Mouse (Mus musculus) hindbrain, embryonic 14.5 days (tissue): ENCODE results near the gene Gm10964. TPM values are rescaled to one million over a fixed set of nuclear protein-coding genes. Genes with fewer than 3 reads are reported as not detected.

Experiments
- ATAC-seq: fragments of 200-750 bp; cut with Nextera tagmentation; 2 replicates; pipeline ENCODE4 v1.8.0; 2017; ENCODE audit warnings: moderate number of reproducible peaks, mild to moderate bottlenecking, moderate TSS enrichment, moderate library complexity; ENCODE audit not compliant: low FRiP score
- DNase-seq: peaks from one replicate; pipeline ENCODE4 v3.0.0-alpha.2; 2015; ENCODE audit warnings: low spot score
- H3K27ac ChIP-seq: fragments of 300-500 bp; sonication (generic); 2 replicates; pipeline ENCODE4 v1.5.1; 2014; ENCODE audit warnings: mild to moderate bottlenecking, moderate library complexity
- H3K27me3 ChIP-seq: fragments of 300-500 bp; sonication (generic); 2 replicates; pipeline ENCODE4 v1.6.1; 2014; ENCODE audit warnings: mild to moderate bottlenecking, low read length, mixed read lengths; ENCODE audit not compliant: control insufficient read depth, insufficient read depth
- H3K36me3 ChIP-seq: fragments of 300-500 bp; sonication (generic); replicated peaks from 2 replicates; pipeline ENCODE4 v1.6.1; 2014; ENCODE audit not compliant: control insufficient read depth, insufficient read depth
- H3K4me1 ChIP-seq: fragments of 300-500 bp; sonication (generic); replicated peaks from 2 replicates; pipeline ENCODE4 v1.6.1; 2014; ENCODE audit warnings: antibody characterized with exemption, low read length, mixed read lengths; ENCODE audit not compliant: control insufficient read depth, insufficient read depth
- H3K4me2 ChIP-seq: fragments of 300-500 bp; sonication (generic); replicated peaks from 2 replicates; pipeline ENCODE4 v1.6.1; 2014; ENCODE audit warnings: mild to moderate bottlenecking, moderate library complexity
- H3K4me3 ChIP-seq: fragments of 300-500 bp; sonication (generic); replicated peaks from 2 replicates; pipeline ENCODE4 v1.5.1; 2014; ENCODE audit warnings: mild to moderate bottlenecking, low read length
- H3K9ac ChIP-seq: fragments of 300-500 bp; sonication (generic); 2 replicates; pipeline ENCODE4 v1.6.1; 2014
- H3K9me3 ChIP-seq: fragments of 300-500 bp; sonication (generic); 2 replicates; pipeline ENCODE4 v1.6.1; 2016; ENCODE audit warnings: low read length; ENCODE audit not compliant: control insufficient read depth
- WGBS: fragments of 180-500 bp; shearing (Covaris S2); extraction: QIAGEN DNeasy Blood & Tissue Kit; methylation state at CpG from one replicate; pipeline ENCODE4 v1.1.7; 2014; 5-methylcytosine and 5-hydroxymethylcytosine counted together
- polyA plus RNA-seq: library from polyadenylated mRNA; unstranded; fragments of >200 nt; fragmentation: Nextera tagmentation; extraction: Ambion mirVana; gene quantifications from 2 replicates; pipeline ENCODE4 v1.2.1, GENCODE M21; 2014

The Gm10964 gene
- polyA plus RNA-seq, 1 experiment from 2014 or later, result not detected

DNA sequence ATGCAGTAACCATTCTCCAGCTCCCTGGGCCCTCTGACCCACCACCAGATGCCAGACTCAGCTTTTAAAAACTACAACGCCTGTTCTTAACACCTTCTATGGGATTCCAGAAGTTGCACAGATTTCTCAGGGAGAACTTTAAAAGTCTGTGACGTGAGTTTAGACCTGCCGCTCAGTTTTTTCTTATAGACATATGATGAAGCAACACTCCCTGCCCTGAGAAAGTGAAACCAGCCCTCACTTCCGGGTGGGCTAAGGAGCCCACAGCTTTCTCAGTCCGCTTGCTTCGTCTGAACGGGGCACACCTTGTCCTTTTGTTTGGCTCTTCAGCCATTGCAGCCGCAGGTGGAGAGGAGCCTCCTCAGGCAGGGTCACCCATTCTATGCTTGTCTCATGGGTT, 24.2 kb upstream of the Gm10964 start:
- H3K4me2 ChIP-seq, result no peak overlapping the region
- 87% methylated on average over 8 of the region's 8 CpGs for WGBS
- H3K4me1 ChIP-seq, result peaks cover 21% of the 10 kb centered on the region
- H3K9me3 ChIP-seq, result no peaks in the 10 kb centered on the region
- ATAC-seq (no peak), DNase-seq (no peak)
- H3K27ac ChIP-seq, result no peak overlapping the region
- H3K4me3 ChIP-seq, result no peak overlapping the region
- H3K9ac ChIP-seq, result no peak overlapping the region
- H3K36me3 ChIP-seq, result no peaks in the 10 kb centered on the region
- H3K27me3 ChIP-seq, result no peaks in the 10 kb centered on the region

DNA sequence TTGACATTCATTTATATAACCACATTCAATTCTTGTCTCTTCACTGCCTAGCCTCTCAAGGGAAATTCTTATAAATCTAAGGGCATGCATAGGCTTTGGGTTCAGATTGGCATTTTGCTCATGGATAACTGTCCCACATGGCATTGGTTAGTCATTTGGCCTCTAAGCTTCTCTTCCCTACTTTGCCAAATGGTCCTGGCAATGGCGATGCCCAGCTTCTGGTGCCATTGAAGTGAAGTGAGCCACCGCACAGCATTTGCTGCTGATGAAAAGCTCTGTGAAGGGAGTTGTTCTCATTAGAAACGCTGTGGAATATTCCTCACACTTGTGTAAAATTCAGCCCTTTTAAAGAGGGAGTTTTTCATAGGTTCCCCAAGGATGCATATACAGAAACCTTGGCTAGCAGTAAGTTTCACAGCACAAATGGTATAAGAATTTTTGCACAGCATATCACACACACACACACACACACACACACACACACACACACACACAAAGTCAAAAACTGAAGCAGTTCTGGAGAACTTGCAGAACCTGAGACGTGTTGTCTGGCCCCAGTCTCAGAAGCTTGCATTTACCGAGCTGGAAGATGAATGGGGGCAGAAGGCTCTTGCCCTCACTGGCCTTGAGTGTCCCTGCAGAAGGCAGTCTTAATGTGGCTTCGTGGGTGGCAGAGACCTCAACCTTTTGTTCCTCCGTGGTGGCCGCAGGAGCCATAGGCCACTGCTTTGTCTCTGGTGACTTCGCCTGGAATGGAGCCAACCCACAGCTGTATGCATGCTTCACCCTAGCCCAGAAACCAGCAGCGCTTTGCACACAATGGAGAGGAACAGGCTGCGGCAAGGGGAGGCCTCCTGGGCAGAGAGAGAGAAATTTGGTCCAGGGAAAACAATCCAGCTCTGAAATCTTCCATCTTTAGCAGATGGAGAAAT, 23.1 kb upstream of the Gm10964 start:
- peak; percentile 38 for DNase-seq
- H3K36me3 ChIP-seq, result no peaks in the 10 kb centered on the region
- H3K9ac ChIP-seq, result no peak overlapping the region
- peaks cover 21% of the 10 kb centered on the region for H3K4me1 ChIP-seq
- no peak overlapping the region for H3K4me3 ChIP-seq
- 0 out of 2 replicates have a peak, but pooled peaks have one; percentile 53 for ATAC-seq
- peak overlapping the region; percentile 14; the same call in 1 of the 2 replicates for H3K27ac ChIP-seq
- no peaks in the 10 kb centered on the region for H3K9me3 ChIP-seq
- H3K27me3 ChIP-seq, result no peaks in the 10 kb centered on the region
- WGBS, result 26% methylated on average over 11 of the region's 11 CpGs
- no peak overlapping the region for H3K4me2 ChIP-seq

DNA sequence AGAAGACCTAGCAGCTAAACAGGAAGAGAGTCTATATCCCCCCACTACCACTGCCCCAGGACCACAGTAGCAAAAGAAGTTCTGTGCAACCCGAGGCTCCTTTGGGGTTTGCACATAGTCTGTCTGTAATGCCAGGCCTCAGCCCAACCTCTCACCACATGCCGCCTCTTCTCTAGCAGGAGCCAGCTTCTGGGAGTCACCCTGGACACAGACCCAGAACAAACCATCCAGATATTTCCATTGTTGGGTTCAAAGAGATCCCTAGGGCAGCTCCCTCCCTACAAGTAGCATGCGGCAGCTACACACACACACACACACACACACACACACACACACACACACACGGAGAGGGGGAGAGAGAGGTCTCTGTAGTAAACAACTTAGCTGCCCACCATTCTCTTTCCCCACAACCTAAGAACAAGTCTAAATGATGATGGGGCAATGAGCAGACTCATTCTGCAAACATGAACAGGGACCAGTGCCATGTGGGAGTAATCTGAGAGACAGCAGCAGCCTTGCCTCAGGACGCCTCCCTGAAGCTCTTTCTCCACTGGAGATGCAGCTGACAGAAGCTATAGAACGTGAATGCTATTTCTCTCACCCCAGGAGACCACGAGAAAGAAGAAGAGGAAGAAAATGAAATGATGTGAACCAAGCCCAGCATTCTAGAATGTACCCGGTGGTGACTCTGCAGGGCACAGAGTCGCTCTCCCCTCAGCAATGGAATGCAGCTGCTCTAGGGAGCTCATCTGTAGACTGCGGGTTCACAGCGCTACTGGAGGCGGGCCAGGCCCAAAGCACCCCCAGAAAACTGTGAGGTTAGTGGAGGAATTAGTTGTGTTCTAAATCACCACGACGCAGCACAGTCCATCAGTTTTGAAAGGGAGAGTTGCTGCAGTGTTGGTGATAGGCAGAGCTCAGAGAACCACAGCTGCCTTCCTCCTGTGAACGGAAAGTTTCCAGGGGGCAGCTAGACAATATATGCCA, 22.1 kb upstream of the Gm10964 start:
- no peak overlapping the region for H3K4me3 ChIP-seq
- WGBS, result 28% methylated on average over 15 of the region's 15 CpGs
- no peak for DNase-seq
- no peak overlapping the region for H3K9ac ChIP-seq
- peaks cover 21% of the 10 kb centered on the region for H3K4me1 ChIP-seq
- H3K27me3 ChIP-seq, result no peaks in the 10 kb centered on the region
- no peaks in the 10 kb centered on the region for H3K36me3 ChIP-seq
- H3K4me2 ChIP-seq, result no peak overlapping the region
- H3K9me3 ChIP-seq, result no peaks in the 10 kb centered on the region
- H3K27ac ChIP-seq, result peak overlapping the region; percentile 14
- ATAC-seq, result peak; percentile 43; the same call in 1 of the 2 replicates

DNA sequence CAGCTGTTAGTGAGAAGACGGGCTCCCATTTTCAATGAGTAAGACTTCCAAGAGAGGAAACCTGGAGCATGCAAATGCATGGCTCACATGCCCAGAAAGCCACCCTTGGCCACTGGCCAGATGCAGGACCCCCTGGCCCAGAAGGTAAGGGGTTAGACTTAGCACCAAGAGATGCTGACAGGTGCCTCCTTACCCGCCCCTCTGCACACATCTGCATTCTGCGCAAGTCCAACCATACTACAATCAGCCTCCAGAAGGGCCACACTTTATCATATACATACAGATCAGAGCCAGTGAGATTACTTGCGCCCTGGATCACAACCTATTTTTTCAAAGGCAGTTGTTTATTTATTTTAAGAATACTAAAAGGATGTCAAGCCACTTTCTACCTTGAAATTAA, 20.4 kb upstream of the Gm10964 start:
- ATAC-seq (no peak), DNase-seq (no peak)
- Histone ChIP-seq H3K4me2 (no peak overlapping the region), H3K4me3 (no peak overlapping the region), H3K9me3 (no peaks in the 10 kb centered on the region), H3K9ac (no peak overlapping the region), H3K4me1 (peaks cover 21% of the 10 kb centered on the region), H3K27ac (no peak overlapping the region), H3K27me3 (no peaks in the 10 kb centered on the region), H3K36me3 (no peaks in the 10 kb centered on the region)
- 90% methylated on average over 4 of the region's 4 CpGs for WGBS

DNA sequence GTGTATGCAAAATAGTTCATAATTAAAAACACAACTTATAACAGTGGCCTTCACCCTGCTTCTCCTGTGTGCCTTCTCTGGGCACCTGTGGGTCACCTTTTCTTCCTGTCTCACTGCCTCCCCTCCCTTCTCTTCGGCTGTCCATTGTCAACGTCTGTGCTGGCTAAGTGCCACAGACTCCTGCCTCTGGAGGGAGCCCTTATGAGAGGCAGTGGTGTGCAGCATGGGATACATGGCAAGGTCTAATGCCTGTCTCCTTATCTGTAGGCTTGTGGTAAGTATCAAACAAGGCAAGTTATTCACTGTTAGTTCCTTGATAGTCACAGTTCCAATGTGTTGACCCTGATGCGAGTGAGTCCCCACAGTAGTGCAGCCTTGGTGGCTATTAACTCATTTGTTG, 15.0 kb upstream of the Gm10964 start:
- Histone ChIP-seq H3K9ac (no peak overlapping the region), H3K4me3 (no peak overlapping the region), H3K27ac (no peak overlapping the region), H3K4me1 (peaks cover 10% of the 10 kb centered on the region; the same call in 1 of the 2 replicates), H3K36me3 (no peaks in the 10 kb centered on the region), H3K9me3 (no peaks in the 10 kb centered on the region), H3K4me2 (no peak overlapping the region), H3K27me3 (no peaks in the 10 kb centered on the region)
- DNase-seq (no peak), ATAC-seq (no peak)
- 53% methylated on average over 3 of the region's 3 CpGs for WGBS

DNA sequence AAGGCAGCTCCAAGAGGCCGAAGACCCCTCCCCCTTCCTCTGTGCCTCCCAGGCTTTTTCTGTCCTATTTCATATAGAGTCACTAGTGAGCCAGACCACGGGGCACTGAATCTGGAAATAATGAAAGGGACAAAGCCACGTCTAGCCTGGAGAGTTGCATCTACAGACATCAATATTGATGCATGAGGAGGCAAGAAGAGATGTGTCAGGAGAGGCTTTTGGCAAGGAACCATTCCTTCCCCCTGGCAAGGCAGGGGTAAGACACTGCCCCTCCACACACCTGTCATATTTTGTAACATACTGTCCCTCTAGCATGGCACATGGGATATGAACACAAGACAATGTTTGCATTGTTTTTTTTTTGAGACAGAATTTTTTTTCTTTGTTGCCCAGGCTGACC, 12.5 kb upstream of the Gm10964 start:
- ATAC-seq (no peak), DNase-seq (no peak)
- no peak overlapping the region for H3K9ac ChIP-seq
- H3K27me3 ChIP-seq, result no peaks in the 10 kb centered on the region
- peaks cover 8% of the 10 kb centered on the region; the same call in 1 of the 2 replicates for H3K4me1 ChIP-seq
- H3K27ac ChIP-seq, result no peak overlapping the region
- H3K4me3 ChIP-seq, result no peak overlapping the region
- no peak overlapping the region for H3K4me2 ChIP-seq
- no peaks in the 10 kb centered on the region for H3K9me3 ChIP-seq
- H3K36me3 ChIP-seq, result no peaks in the 10 kb centered on the region
- 42% methylated on average over 3 of the region's 3 CpGs for WGBS

DNA sequence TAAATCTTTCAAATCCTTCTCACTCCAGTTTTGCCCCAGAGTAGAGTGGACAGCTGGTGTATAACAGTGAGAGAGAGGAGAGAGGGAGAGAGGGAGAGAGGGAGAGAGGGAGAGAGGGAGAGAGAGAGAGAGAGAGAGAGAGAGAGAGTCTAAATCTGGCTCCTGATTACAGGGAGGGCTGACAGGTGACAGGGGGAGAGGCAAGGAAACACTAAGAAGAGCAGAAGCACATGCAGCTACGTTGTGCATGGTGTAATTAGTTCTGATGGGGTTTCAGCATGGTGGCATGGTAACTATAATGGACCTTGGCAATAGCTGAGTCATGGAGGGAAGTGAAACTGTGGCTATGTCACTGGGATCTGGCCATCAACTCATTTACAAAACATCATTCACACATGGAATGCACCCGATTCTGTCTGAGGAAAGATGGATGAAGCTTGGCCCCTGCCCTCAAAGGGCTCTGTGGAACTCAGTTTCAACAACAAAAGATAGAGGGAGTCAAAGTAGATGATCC, 11.3 kb upstream of the Gm10964 start:
- Histone ChIP-seq H3K27ac (no peak overlapping the region), H3K9me3 (no peaks in the 10 kb centered on the region), H3K36me3 (no peaks in the 10 kb centered on the region), H3K4me3 (no peak overlapping the region), H3K9ac (no peak overlapping the region), H3K27me3 (no peaks in the 10 kb centered on the region), H3K4me2 (no peak overlapping the region), H3K4me1 (peaks cover 10% of the 10 kb centered on the region)
- DNase-seq (no peak), ATAC-seq (no peak)
- WGBS, result 47% methylated on average over 2 of the region's 2 CpGs

DNA sequence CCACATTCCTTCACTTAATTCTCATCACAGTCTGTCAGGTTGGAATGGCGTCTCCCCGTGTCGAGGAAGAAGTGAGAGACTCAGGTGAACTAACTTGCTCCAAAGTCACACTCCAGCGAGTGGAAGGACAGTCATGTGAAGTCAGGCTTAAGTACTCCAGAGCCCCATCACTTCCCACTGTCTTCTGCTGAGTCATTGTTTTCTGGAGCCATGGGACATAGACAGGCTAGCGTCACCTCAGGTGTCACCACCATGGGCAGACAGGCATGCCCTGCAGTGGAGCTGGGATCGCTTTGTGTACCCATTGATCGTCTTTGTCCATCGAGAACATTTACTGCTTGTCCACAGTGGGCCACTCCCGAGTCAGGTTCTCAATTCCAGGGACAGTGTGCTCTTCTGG, 9.3 kb upstream of the Gm10964 start:
- ATAC-seq, result no peak
- no peaks in the 10 kb centered on the region for H3K36me3 ChIP-seq
- H3K27me3 ChIP-seq, result no peaks in the 10 kb centered on the region
- no peak overlapping the region for H3K9ac ChIP-seq
- H3K4me1 ChIP-seq, result peaks cover 29% of the 10 kb centered on the region
- no peaks in the 10 kb centered on the region for H3K9me3 ChIP-seq
- no peak for DNase-seq
- 94% methylated on average over 9 of the region's 9 CpGs for WGBS
- no peak overlapping the region for H3K4me3 ChIP-seq
- H3K27ac ChIP-seq, result no peak overlapping the region
- no peak overlapping the region for H3K4me2 ChIP-seq

DNA sequence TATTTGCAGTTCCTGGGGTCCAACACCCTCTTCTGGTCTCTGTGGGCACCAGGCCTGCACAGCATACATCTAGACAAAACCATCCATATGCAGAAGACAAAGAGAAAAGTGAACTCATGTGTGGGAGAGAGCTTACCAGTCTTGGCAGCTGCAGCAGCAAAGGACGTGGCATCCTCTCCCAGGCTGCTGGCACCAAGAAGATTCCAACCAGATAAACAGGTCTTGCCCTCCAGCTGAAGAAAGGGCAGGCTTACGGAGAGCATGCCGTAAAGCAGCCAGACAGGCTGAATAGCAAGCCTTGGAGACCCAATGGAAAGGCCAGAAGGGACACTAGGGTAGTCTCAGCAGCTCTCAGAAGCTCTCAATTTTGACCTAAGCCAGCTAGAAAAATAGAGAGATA, 7.0 kb upstream of the Gm10964 start:
- ATAC-seq, result no peak
- H3K4me3 ChIP-seq, result no peak overlapping the region

More for the DNA sequence above, 7.0 kb upstream of the Gm10964 start:
- H3K4me1 ChIP-seq, result peaks cover 43% of the 10 kb centered on the region
- no peaks in the 10 kb centered on the region for H3K27me3 ChIP-seq
- no peak overlapping the region for H3K27ac ChIP-seq
- WGBS, result 80% methylated on average over 3 of the region's 3 CpGs
- no peak for DNase-seq
- H3K36me3 ChIP-seq, result no peaks in the 10 kb centered on the region
- no peak overlapping the region for H3K4me2 ChIP-seq
- H3K9ac ChIP-seq, result no peak overlapping the region
- H3K9me3 ChIP-seq, result no peaks in the 10 kb centered on the region
